Mouse (Mus musculus): ENCODE measurements around the gene Pnma1.
A peak's percentile ranks its signal among the peaks of the same experiment; 100 is the strongest.

Gene Pnma1

GRCm38 (mm10) chr12:84178652-84179445, 30.6 kb upstream of the Pnma1 start:
- ATAC-seq (ENCODE audit: insufficient number of reproducible peaks, low FRiP score, low TSS enrichment) = no peak

GRCm38 (mm10) chr12:84178052-84178451, 29.8 kb upstream of the Pnma1 start:
- ATAC-seq (ENCODE audit: insufficient number of reproducible peaks, low FRiP score, low TSS enrichment) = no peak

- no peak for ATAC-seq (ENCODE audit: insufficient number of reproducible peaks, low FRiP score, low TSS enrichment)
Measured at GRCm38 (mm10) chr12:84176886-84177765, 28.8 kb upstream of the Pnma1 start.

GRCm38 (mm10) chr12:84176126-84176769, 28.0 kb upstream of the Pnma1 start:
- ATAC-seq (ENCODE audit: insufficient number of reproducible peaks, low FRiP score, low TSS enrichment) = no peak

- ATAC-seq (ENCODE audit: insufficient number of reproducible peaks, low FRiP score, low TSS enrichment) = peak; percentile 59
Measured at GRCm38 (mm10) chr12:84175659-84176061, 27.4 kb upstream of the Pnma1 start.

- ATAC-seq (ENCODE audit: insufficient number of reproducible peaks, low FRiP score, low TSS enrichment) = no peak
Measured at GRCm38 (mm10) chr12:84174871-84175270, 26.6 kb upstream of the Pnma1 start.

GRCm38 (mm10) chr12:84174190-84174811, 26.0 kb upstream of the Pnma1 start:
- no peak for ATAC-seq (ENCODE audit: insufficient number of reproducible peaks, low FRiP score, low TSS enrichment)

GRCm38 (mm10) chr12:84173309-84173915, 25.1 kb upstream of the Pnma1 start:
- ATAC-seq (ENCODE audit: insufficient number of reproducible peaks, low FRiP score, low TSS enrichment) = no peak

GRCm38 (mm10) chr12:84172862-84173261, 24.6 kb upstream of the Pnma1 start:
- ATAC-seq (ENCODE audit: insufficient number of reproducible peaks, low FRiP score, low TSS enrichment) = no peak

- no peak for ATAC-seq (ENCODE audit: insufficient number of reproducible peaks, low FRiP score, low TSS enrichment)
Measured at GRCm38 (mm10) chr12:84172216-84172615, 23.9 kb upstream of the Pnma1 start.

GRCm38 (mm10) chr12:84170610-84171009, 22.3 kb upstream of the Pnma1 start:
- no peak for ATAC-seq (ENCODE audit: insufficient number of reproducible peaks, low FRiP score, low TSS enrichment)

- ATAC-seq (ENCODE audit: insufficient number of reproducible peaks, low FRiP score, low TSS enrichment) = no peak
Measured at GRCm38 (mm10) chr12:84165631-84166373, 17.5 kb upstream of the Pnma1 start.

- no peak for ATAC-seq (ENCODE audit: insufficient number of reproducible peaks, low FRiP score, low TSS enrichment)
Measured at GRCm38 (mm10) chr12:84163586-84164110, 15.4 kb upstream of the Pnma1 start.

- no peak for ATAC-seq (ENCODE audit: insufficient number of reproducible peaks, low FRiP score, low TSS enrichment)
Measured at GRCm38 (mm10) chr12:84163133-84163532, 14.8 kb upstream of the Pnma1 start.

GRCm38 (mm10) chr12:84161616-84162433, 13.5 kb upstream of the Pnma1 start:
- ATAC-seq (ENCODE audit: insufficient number of reproducible peaks, low FRiP score, low TSS enrichment) = no peak

GRCm38 (mm10) chr12:84161116-84161515, 12.8 kb upstream of the Pnma1 start:
- ATAC-seq (ENCODE audit: insufficient number of reproducible peaks, low FRiP score, low TSS enrichment) = no peak

- no peak for ATAC-seq (ENCODE audit: insufficient number of reproducible peaks, low FRiP score, low TSS enrichment)
Measured at GRCm38 (mm10) chr12:84160491-84160890, 12.2 kb upstream of the Pnma1 start.

- no peak for ATAC-seq (ENCODE audit: insufficient number of reproducible peaks, low FRiP score, low TSS enrichment)
Measured at GRCm38 (mm10) chr12:84158156-84158555, 9.9 kb upstream of the Pnma1 start.

All from cerebellum, adult (tissue).